Mouse (Mus musculus) forebrain, embryonic 16.5 days (tissue): ENCODE measurements around the gene Chpt1. TPM values are rescaled to one million over a fixed set of nuclear protein-coding genes. Genes with fewer than 3 reads are reported as not detected.
A peak's percentile ranks its signal among the peaks of the same experiment; 100 is the strongest.

Experiments
- ATAC-seq: fragments of 200-750 bp; cut with Nextera tagmentation; 2 replicates; pipeline ENCODE4 v1.8.0; 2017; ENCODE audit warnings: mild to moderate bottlenecking, moderate library complexity
- H3K27ac ChIP-seq: fragments of 300-500 bp; sonication (generic); 2 replicates; pipeline ENCODE4 v1.5.1; 2014; ENCODE audit warnings: low read length, control low read depth
- H3K27me3 ChIP-seq: fragments of 300-500 bp; sonication (generic); replicated peaks from 2 replicates; pipeline ENCODE4 v1.6.1; 2014; ENCODE audit warnings: low read length; ENCODE audit not compliant: control insufficient read depth, insufficient read depth
- H3K36me3 ChIP-seq: fragments of 300-500 bp; sonication (generic); 2 replicates; pipeline ENCODE4 v1.6.1; 2014; ENCODE audit not compliant: control insufficient read depth, insufficient read depth
- H3K4me1 ChIP-seq: fragments of 300-500 bp; sonication (generic); replicated peaks from 2 replicates; pipeline ENCODE4 v1.6.1; 2014; ENCODE audit warnings: low read length; ENCODE audit not compliant: control insufficient read depth, insufficient read depth
- H3K4me2 ChIP-seq: fragments of 300-500 bp; sonication (generic); 2 replicates; pipeline ENCODE4 v1.6.1; 2014; ENCODE audit warnings: mild to moderate bottlenecking, low read length, control low read depth
- H3K4me3 ChIP-seq: fragments of 300-500 bp; sonication (generic); replicated peaks from 2 replicates; pipeline ENCODE4 v1.5.1; 2014; ENCODE audit warnings: mild to moderate bottlenecking, low read length, control low read depth
- H3K9ac ChIP-seq: fragments of 300-500 bp; sonication (generic); replicated peaks from 2 replicates; pipeline ENCODE4 v1.6.1; 2014; ENCODE audit warnings: low read depth, low read length, control low read depth
- H3K9me3 ChIP-seq: fragments of 300-500 bp; sonication (generic); 2 replicates; pipeline ENCODE4 v1.6.1; 2016; ENCODE audit warnings: low read length; ENCODE audit not compliant: control insufficient read depth
- WGBS: fragments of 180-500 bp; shearing (Covaris S2); extraction: QIAGEN DNeasy Blood & Tissue Kit; methylation state at CpG from one replicate; pipeline ENCODE4 v1.1.7; 2014; 5-methylcytosine and 5-hydroxymethylcytosine counted together
- polyA plus RNA-seq: library from polyadenylated mRNA; unstranded; fragments of >200 nt; fragmentation: Nextera tagmentation; extraction: Ambion mirVana; gene quantifications from 2 replicates; pipeline ENCODE4 v1.2.1, GENCODE M21; 2015

Chpt1 gene
- polyA plus RNA-seq, 1 experiment from 2014 or later, result 6.3 TPM

DNA sequence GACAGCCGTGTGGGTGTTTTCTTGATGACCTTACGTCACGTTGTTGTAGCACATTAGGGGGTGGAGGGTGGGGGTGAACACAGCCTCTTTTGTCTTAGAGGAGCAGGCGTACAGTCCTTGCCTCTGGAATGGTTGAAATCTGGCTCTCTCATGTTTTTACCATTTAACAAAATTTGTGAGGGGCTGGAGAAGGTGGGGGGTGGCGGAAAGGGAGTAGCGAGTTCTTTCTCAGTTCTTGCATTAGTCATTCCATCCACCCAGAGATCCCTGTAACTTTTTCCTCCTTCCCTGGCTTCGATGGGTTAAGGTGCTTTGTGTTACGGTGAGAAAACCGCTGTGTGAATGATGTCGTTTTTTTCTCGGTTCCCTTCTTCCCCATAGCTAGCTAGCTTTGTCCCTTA lies 83.7 kb downstream of the Chpt1 start:
- H3K9me3 ChIP-seq, result no peaks in the 10 kb centered on the region
- H3K36me3 ChIP-seq, result peaks cover 5% of the 10 kb centered on the region; the same call in 1 of the 2 replicates
- H3K4me3 ChIP-seq, result no peak overlapping the region
- H3K27ac ChIP-seq, result no peak overlapping the region
- no peaks in the 10 kb centered on the region for H3K27me3 ChIP-seq
- no peaks in the 10 kb centered on the region for H3K4me1 ChIP-seq
- no peak for ATAC-seq
- H3K4me2 ChIP-seq, result no peak overlapping the region
- H3K9ac ChIP-seq, result no peak overlapping the region
- 75% methylated on average over 11 of the region's 11 CpGs for WGBS

DNA sequence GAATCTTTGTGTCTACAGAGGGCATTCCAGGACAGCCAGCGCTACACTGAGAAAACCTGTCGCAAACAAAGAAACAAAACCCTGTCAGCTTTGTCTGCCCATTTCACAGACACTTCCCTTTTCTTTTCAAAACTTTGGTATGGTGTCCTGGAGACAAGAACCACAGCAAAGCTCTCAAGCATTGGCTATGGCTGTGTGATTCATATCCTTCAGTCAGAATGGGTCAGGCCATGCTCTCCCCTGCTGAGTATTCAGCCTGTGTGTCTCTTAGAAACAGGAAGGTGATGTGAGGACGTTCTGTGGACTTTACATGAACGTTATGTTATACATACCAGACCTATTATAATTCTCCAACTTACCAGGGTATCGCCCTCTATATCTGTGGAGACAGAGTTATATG lies 86.2 kb downstream of the Chpt1 start:
- ATAC-seq, result no peak
- H3K4me3 ChIP-seq, result no peak overlapping the region
- peaks cover 7% of the 10 kb centered on the region; the same call in 1 of the 2 replicates for H3K36me3 ChIP-seq
- H3K4me2 ChIP-seq, result no peak overlapping the region
- no peak overlapping the region for H3K9ac ChIP-seq
- no peaks in the 10 kb centered on the region for H3K9me3 ChIP-seq
- 93% methylated on average over 5 of the region's 5 CpGs for whole genome bisulfite sequencing
- no peaks in the 10 kb centered on the region for H3K27me3 ChIP-seq
- no peak overlapping the region for H3K27ac ChIP-seq
- H3K4me1 ChIP-seq, result no peaks in the 10 kb centered on the region

- ATAC-seq, result peak; percentile 65
Measured at GRCm38 (mm10) chr10:88412290-88412995, 91.4 kb downstream of the Chpt1 start.

DNA sequence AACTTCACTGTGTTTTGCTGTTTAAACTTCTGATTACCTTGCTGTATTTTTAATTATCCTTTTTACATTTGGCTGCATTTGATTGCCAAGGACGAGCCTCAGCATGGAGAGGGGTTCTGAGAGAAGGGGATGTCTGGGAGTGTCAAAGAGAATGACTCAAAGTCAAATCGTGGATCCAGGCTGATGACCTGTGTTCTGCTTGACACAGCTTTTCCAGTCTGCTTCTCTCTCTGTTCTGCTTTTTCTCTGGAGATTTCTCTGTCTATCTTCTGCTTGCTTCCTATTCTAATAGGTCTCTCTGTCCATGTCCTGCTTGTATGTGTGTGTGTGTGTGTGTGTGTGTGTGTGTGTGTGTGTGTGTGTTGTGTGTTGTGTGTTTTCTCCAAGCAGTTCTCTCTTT lies 94.1 kb downstream of the Chpt1 start:
- 59% methylated on average over 2 of the region's 2 CpGs for WGBS
- no peak for ATAC-seq

More at GRCm38 (mm10) chr10:88412290-88412995, 91.4 kb downstream of the Chpt1 start:
- Histone ChIP-seq H3K4me3 (no peak overlapping the region), H3K36me3 (peaks cover 4% of the 10 kb centered on the region; the same call in 1 of the 2 replicates), H3K4me2 (no peak overlapping the region), H3K9me3 (no peaks in the 10 kb centered on the region), H3K27ac (no peak overlapping the region), H3K4me1 (no peaks in the 10 kb centered on the region), H3K27me3 (no peaks in the 10 kb centered on the region), H3K9ac (no peak overlapping the region)
- WGBS, result 44% methylated on average over 17 of the region's 17 CpGs

GRCm38 (mm10) chr10:88407875-88408631 lies 95.8 kb downstream of the Chpt1 start:
- Histone ChIP-seq H3K4me1 (no peaks in the 10 kb centered on the region), H3K4me3 (no peak overlapping the region), H3K4me2 (no peak overlapping the region), H3K27me3 (no peaks in the 10 kb centered on the region), H3K36me3 (no peaks in the 10 kb centered on the region), H3K27ac (no peak overlapping the region), H3K9ac (no peak overlapping the region), H3K9me3 (no peaks in the 10 kb centered on the region)
- 94% methylated on average over 12 of the region's 12 CpGs for WGBS
- no peak for ATAC-seq

More for the DNA sequence above, 94.1 kb downstream of the Chpt1 start:
- H3K4me3 ChIP-seq, result no peak overlapping the region
- H3K4me2 ChIP-seq, result no peak overlapping the region
- H3K9ac ChIP-seq, result no peak overlapping the region
- no peaks in the 10 kb centered on the region for H3K9me3 ChIP-seq
- H3K4me1 ChIP-seq, result no peaks in the 10 kb centered on the region
- H3K27me3 ChIP-seq, result no peaks in the 10 kb centered on the region
- no peak overlapping the region for H3K27ac ChIP-seq
- H3K36me3 ChIP-seq, result peaks cover 2% of the 10 kb centered on the region; the same call in 1 of the 2 replicates

- H3K9me3 ChIP-seq, result no peaks in the 10 kb centered on the region
- H3K9ac ChIP-seq, result no peak overlapping the region
- H3K27ac ChIP-seq, result no peak overlapping the region
- no peak for ATAC-seq
- H3K36me3 ChIP-seq, result no peaks in the 10 kb centered on the region
- H3K4me3 ChIP-seq, result no peak overlapping the region
- H3K4me1 ChIP-seq, result no peaks in the 10 kb centered on the region
- no peak overlapping the region for H3K4me2 ChIP-seq
- no peaks in the 10 kb centered on the region for H3K27me3 ChIP-seq
- WGBS, result 80% methylated on average over 7 of the region's 7 CpGs
Measured at GRCm38 (mm10) chr10:88405812-88406211, 98.1 kb downstream of the Chpt1 start.

GRCm38 (mm10) chr10:88404220-88404619 lies 99.7 kb downstream of the Chpt1 start:
- H3K9me3 ChIP-seq, result no peaks in the 10 kb centered on the region

GRCm38 (mm10) chr10:88403021-88403420 lies 100.9 kb downstream of the Chpt1 start:
- Histone ChIP-seq H3K4me2 (no peak overlapping the region), H3K9me3 (no peaks in the 10 kb centered on the region), H3K27me3 (no peaks in the 10 kb centered on the region), H3K9ac (no peak overlapping the region), H3K4me1 (no peaks in the 10 kb centered on the region), H3K36me3 (no peaks in the 10 kb centered on the region), H3K4me3 (no peak overlapping the region), H3K27ac (no peak overlapping the region)
- no peak for ATAC-seq
- 90% methylated on average over 4 of the region's 4 CpGs for WGBS

More at GRCm38 (mm10) chr10:88404220-88404619, 99.7 kb downstream of the Chpt1 start:
- Histone ChIP-seq H3K4me1 (no peaks in the 10 kb centered on the region), H3K27me3 (no peaks in the 10 kb centered on the region), H3K4me3 (no peak overlapping the region), H3K4me2 (no peak overlapping the region), H3K27ac (no peak overlapping the region), H3K36me3 (no peaks in the 10 kb centered on the region), H3K9ac (no peak overlapping the region)
- WGBS, result 87% methylated on average over 6 of the region's 6 CpGs
- ATAC-seq, result no peak
